Mouse (Mus musculus): ENCODE results near the gene Gm10972.
"Not testable (repeated sequence)": the region's sequence is repeated elsewhere in the genome, so short reads cannot be mapped to it uniquely, and the experiment has no call there.

The Gm10972 gene

DNA sequence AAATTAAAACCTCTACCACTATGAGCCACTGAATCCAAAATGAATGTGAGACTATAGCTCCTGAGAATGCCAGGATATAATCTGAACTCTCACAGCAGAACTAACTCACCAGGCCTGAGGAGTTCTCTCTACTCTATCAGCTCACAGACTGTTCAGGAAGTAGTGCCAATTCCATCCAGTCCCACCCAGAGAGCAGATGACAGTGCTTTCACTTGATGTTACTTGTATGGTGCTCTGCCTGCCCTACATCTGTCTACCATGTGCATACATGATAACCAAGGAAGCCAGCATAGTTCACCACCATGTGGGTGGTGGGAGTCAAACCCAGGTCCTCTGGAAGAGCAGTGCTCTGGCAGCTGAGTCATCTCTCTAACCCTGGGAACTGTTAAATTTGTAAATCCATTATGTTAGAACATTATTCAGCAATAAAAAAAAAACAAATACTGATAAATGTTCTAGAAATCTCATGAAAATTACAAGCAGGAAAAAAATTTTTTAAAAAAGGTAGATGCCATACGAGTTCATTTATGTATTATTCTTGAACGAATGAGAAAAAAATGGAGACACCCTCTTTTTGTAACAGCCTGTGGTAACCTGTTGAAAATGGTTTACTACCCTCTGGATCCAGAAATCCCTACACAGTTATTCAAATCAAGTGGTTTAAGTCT is at the start of gene Gm10972:
TSS of gene Gm10972 (plus strand) at position 618 of the 668 bp plus-strand sequence.
- DNase-seq (ENCODE audit: low read depth, low spot score), result not testable (repeated sequence)

- no peak for DNase-seq (ENCODE audit: low read depth, low spot score)
Observed at GRCm38 (mm10) chr3:94595871-94596287, 47.0 kb upstream of the Gm10972 start.

DNA sequence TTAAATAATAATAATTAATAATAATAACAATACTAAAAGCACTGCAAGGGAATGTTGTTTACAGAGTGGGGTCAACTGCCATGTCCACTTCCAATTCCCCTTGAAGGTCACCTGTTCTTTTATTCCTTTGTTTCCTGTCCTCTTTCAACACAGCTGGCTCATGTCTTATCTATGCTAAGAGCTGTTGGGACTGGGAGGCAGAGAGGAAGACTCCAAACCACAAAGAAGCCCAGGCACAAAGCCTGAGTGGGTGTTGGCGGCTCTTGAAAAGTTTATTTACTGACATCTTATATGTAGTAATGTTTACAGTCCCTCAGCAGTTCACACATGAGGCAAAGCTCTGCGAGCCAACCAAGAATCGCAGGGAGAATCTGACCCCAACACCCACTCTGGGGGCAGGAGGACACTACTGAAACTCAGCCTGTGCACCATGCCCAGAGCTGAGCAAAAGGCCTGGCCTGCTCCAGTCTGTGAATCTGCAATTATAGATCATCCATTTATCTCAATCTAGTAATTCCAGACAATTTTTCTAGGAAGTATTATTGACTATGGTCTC is 45.6 kb upstream of the Gm10972 start:
- DNase-seq (ENCODE audit: low read depth, low spot score), result no peak

GRCm38 (mm10) chr3:94601959-94602358 is 41.0 kb upstream of the Gm10972 start:
- DNase-seq (ENCODE audit: low read depth, low spot score), result no peak

- no peak for DNase-seq (ENCODE audit: low read depth, low spot score)
Observed at GRCm38 (mm10) chr3:94609621-94610020, 33.3 kb upstream of the Gm10972 start.

DNA sequence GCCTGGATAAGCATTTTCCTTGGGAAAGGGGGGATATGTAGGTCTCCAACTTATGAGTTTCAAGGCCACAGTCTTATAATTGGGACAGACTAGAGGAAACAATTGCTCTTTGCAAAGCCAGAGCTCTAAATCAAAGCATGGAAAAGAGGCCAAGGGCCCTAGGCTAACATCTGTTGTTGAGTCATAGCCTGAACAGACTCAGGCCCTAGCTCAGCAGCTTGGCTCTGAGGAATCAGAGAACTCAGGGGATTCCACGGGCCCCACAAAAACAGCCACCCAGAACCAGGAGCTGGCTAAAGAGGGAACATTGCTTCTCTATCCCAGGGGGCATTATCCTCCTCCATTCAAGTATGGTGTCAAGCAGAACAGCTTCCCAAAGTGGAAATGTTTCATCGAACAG is 32.3 kb upstream of the Gm10972 start:
- DNase-seq (ENCODE audit: low read depth, low spot score), result peak; percentile 58

GRCm38 (mm10) chr3:94611343-94611742 is 31.6 kb upstream of the Gm10972 start:
- no peak for DNase-seq (ENCODE audit: low read depth, low spot score)

GRCm38 (mm10) chr3:94611834-94612233 is 31.1 kb upstream of the Gm10972 start:
- no peak for DNase-seq (ENCODE audit: low read depth, low spot score)

- no peak for DNase-seq (ENCODE audit: low read depth, low spot score)
Observed at GRCm38 (mm10) chr3:94612274-94612673, 30.6 kb upstream of the Gm10972 start.

- DNase-seq (ENCODE audit: low read depth, low spot score), result peak; percentile 51
Observed at GRCm38 (mm10) chr3:94613258-94613878, 29.5 kb upstream of the Gm10972 start.

DNA sequence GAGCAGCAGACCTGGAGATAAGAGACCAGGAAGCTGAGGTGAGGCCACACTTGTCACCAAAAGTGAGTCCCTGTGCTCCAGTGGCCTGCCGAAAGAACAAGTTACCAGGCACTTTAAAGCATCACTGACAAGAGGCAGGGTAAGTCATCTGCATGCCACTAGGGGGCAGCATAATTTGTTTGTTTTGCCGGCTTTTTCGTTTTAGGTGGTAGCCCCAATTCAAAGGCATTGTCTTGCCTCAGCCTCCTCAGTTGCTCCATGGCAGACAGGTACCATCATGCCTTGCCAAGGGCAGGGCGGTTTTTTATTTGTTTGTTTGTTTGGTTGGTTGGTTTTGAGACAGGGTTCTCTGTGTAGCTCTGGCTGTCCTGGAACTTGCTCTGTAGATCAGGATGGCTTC is 26.2 kb upstream of the Gm10972 start:
- no peak for DNase-seq (ENCODE audit: low read depth, low spot score)

- DNase-seq (ENCODE audit: low read depth, low spot score), result no peak
Observed at GRCm38 (mm10) chr3:94621740-94622507, 21.0 kb upstream of the Gm10972 start.

GRCm38 (mm10) chr3:94622550-94622949 is 20.4 kb upstream of the Gm10972 start:
- DNase-seq (ENCODE audit: low read depth, low spot score), result no peak

DNA sequence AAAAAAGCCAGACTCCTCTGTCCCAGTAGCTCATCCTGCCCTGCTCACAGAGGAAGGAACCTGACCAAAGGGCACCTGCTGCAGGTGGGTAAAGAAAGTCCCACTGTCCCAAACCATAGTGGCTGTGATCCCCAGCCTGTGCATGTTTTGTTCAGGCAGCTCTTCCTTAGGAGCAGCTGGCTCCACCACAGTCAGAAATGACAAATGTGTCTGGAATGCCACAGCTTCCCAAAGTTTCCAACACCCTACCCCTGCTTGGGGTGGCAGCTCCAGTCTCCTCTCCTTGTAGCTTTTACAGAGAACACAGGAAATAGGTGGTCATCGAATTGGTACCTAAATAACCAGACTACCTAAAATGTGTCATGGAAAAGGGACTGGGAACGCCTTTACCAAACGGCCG is 18.6 kb upstream of the Gm10972 start:
- DNase-seq (ENCODE audit: low read depth, low spot score), result no peak

DNA sequence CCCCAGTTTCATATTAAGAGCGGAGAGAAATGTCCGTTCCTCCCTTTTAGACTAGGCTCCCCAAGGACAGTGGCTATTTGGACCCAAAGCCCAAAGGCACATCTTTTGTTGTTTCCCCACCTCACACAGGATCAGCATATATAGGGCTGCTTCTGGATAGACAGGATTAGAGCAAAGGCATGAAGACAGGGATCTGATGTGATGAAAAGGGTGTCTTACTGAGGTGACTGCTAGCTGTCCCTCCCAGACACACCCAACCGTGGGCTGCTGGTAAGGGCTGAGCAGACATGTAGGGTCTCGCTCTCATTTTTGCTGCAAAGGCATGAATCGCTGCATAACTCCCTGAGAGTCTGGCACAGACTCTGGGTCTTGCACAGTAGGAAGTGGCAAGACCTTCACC is 14.2 kb upstream of the Gm10972 start:
- no peak for DNase-seq (ENCODE audit: low read depth, low spot score)

DNA sequence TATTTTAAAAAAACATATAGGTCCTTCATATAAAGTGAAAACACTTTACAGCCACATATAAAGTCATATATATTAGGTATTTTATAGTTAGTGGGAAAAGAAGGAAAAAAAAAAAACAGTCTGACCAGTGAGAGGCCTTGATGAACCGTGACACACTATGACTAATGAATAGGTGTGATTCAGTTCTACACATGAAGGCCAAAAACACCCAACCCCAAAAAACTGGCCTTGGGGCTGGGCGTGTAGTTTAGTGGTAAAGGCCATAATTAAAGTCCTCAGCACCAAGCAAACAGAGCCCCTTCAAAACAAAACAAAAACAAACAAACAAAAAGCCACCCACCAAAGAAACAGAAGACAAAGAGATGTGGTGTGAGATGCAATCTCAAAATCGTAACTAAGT is 13.0 kb upstream of the Gm10972 start:
- no peak for DNase-seq (ENCODE audit: low read depth, low spot score)

- no peak for DNase-seq (ENCODE audit: low read depth, low spot score)
Observed at GRCm38 (mm10) chr3:94648755-94649590, 6.1 kb downstream of the Gm10972 start.

DNA sequence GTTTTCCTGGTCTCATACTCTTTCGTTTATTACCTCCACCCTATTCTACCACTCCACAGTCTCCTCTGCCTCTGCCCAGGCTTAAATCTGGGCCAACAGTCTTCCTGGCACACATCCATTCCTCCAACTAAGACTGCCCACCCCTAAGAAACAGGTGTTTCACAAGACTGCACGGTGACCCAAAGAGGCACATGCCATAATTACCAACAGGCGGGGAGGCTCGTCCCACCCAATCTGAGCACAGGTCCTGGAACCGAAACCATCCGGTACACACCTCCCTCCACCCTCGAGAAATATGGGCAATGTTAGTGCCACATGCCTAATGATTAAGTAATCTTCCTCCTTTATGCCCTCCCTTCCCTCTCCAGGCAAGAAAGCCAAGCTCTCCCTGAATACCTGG is 7.5 kb downstream of the Gm10972 start:
- DNase-seq (ENCODE audit: low read depth, low spot score), result no peak

DNA sequence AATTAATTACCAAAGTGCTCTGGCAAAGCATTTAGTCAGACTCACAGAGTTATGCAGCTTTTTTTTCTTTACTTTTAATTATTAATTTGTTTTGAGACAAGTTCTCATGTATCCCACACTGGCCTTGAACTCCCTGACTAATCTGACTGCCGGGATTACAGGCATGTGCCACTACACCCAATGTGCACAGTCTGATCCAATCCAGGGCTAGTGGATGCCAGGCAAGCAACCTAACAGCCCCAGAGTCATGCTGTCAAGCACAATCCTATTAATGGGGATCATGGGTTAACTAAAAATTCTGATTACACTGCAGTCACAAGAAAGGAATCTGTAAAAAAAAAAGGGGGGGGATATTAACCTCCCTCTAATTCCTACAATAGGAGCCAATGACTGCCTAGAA is 11.1 kb downstream of the Gm10972 start:
- DNase-seq (ENCODE audit: low read depth, low spot score), result not testable (repeated sequence)

DNA sequence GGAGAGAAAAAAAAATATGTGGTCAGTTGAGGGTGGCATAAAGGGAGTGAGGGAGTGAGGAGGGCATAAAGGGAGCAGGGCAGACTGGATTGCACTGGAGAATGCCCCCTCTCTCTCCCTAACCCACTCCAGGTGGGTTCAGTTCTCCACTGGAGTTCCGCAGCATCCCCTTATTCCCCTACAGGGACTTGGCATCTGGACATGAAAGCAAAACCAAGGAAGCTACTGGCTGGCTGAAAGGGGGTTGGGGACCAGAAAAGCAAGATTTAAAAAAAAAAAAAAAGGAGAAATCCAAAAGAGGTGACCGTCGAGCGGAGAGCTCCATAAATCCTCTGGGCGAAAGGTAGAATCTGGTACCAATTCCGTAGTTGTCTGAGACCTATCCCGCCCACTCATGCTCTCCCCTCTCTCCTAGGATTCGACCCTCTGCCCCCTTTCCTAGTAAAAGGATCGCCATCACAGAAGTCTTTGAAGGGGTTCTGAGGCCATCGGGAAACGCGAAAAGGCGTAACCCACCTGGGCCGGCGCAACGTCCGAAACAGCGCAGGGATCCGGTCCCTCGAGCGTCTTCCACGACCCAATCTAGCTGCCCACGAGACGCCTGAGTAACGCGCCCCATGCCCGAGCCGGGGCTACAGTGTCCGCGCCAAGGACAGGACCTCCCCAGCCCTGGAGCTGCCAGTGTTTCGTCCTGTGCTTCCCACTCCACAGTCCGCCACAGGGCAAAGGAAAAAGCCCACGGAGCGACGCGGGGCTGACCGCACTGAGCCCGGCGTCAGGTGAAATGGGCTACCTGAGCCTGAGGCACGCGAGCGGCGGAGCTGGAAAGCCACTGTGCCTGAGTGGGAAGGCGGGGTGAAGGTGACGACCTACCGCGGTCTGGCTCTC is 15.2 kb downstream of the Gm10972 start:
- DNase-seq (ENCODE audit: low read depth, low spot score), result not testable (repeated sequence)

DNA sequence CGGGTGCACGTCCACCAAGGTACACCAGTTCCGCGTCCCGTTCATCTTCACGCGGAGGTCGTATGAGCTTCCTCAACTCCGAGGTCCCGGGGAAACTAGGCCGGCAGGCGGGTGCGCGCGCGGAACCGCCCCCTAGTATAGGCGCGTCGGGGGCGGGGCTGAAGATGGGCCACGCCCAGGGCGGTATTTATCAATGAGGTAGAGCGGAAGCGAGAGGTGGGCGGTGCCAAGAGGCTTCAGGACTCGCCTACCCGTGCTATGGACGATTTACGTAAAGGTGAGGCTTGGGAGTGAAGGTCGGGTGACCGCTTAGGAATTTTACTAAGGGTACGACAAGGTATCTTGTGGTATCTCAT is 15.8 kb downstream of the Gm10972 start, which contains the start of gene Tuft1:
TSS of gene Tuft1 (minus strand) at position 133 of the 356 bp plus-strand sequence.
- not testable (repeated sequence) for DNase-seq (ENCODE audit: low read depth, low spot score)
